Mouse (Mus musculus): Measurements from ENCODE around the gene Dusp23. TPM values are rescaled to one million over a fixed set of nuclear protein-coding genes. Genes with fewer than 3 reads are reported as not detected.

Gene Dusp23
- polyA plus RNA-seq, 1 experiment from 2014 or later, result 8.4 TPM

DNA sequence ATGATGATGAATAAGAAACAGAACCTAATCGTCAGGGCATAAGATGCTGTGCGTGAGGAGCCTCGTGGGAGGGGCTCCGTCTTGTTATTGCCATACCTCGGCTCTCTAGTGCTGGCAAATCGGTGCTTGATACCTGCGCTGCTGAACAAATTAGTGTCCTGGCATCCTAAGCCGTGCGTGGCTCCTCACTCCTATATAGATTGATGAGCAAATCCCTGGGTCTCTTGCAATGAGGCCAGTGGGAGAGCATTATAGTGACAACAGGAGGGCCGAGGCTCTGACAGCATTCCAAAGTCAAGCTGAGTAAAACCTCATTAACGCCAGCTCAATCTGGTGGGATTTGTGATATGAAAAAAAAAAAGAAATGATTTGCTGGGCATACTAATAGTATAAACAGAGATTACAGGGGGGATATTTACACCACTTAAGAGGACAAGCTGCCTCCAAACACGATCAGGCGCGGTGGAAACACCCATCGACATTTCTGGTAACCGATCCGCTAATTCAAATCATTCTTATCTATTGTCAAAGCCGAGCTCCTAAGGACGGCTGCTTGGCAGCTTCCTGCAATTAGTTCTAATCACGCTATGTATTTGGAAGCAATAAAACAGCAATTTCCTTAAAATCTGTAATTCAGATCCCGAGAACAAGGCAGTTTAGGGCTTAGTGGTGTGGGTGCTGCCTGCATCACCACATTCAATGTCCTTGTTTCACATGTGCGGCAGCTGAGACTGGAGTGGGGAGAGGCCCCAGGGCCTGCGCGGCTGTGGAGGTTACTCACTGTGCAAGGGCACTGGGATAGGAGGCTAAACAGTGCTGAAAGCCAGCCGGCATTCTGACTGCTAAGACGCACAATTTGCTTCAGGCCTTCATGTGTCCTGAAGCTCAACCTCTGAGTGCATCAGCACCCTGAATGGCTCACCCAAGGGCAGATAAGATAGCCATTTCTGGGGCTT, 46.9 kb downstream of the Dusp23 start:
- WGBS, result 21% methylated on average over 26 of the region's 26 CpGs

GRCm38 (mm10) chr1:172585026-172585425, 47.7 kb downstream of the Dusp23 start:
- WGBS, result 49% methylated on average over 4 of the region's 4 CpGs
- Histone ChIP-seq H3K4me1 (ENCODE audit: control insufficient read depth, insufficient read depth, low read depth, low read length) (peaks cover 15% of the 10 kb centered on the region), H3K9ac (ENCODE audit: low read depth, low read length) (no peak overlapping the region), H3K27me3 (replicated peaks; ENCODE audit: control insufficient read depth, insufficient read depth, low read length) (no peaks in the 10 kb centered on the region), H3K4me3 (ENCODE audit: low read length) (no peak overlapping the region), H3K4me2 (ENCODE audit: low read length) (no peak overlapping the region), H3K36me3 (ENCODE audit: control insufficient read depth, insufficient read depth, low read length) (no peaks in the 10 kb centered on the region), H3K27ac (ENCODE audit: low read depth, low read length) (no peak overlapping the region), H3K9me3 (ENCODE audit: control insufficient read depth, low read length) (no peaks in the 10 kb centered on the region)
- no peak; the same call in 1 of the 2 replicates for ATAC-seq

More for the DNA sequence above, 46.9 kb downstream of the Dusp23 start:
- peak overlapping the region; percentile 47; the same call in 1 of the 2 replicates for H3K9ac ChIP-seq (ENCODE audit: low read depth, low read length)
- no peaks in the 10 kb centered on the region for H3K27me3 ChIP-seq (replicated peaks; ENCODE audit: control insufficient read depth, insufficient read depth, low read length)
- peaks cover 15% of the 10 kb centered on the region for H3K4me1 ChIP-seq (ENCODE audit: control insufficient read depth, insufficient read depth, low read depth, low read length)
- H3K4me2 ChIP-seq (ENCODE audit: low read length), result peak overlapping the region; percentile 35
- peak; percentile 71 for ATAC-seq
- no peak overlapping the region for H3K4me3 ChIP-seq (ENCODE audit: low read length)
- H3K27ac ChIP-seq (ENCODE audit: low read depth, low read length), result peak overlapping the region; percentile 63; the same call in 1 of the 2 replicates
- no peaks in the 10 kb centered on the region for H3K9me3 ChIP-seq (ENCODE audit: control insufficient read depth, low read length)
- no peaks in the 10 kb centered on the region for H3K36me3 ChIP-seq (ENCODE audit: control insufficient read depth, insufficient read depth, low read length)

- Histone ChIP-seq H3K4me3 (ENCODE audit: low read length) (no peak overlapping the region), H3K4me2 (ENCODE audit: low read length) (no peak overlapping the region), H3K4me1 (ENCODE audit: control insufficient read depth, insufficient read depth, low read depth, low read length) (peaks cover 15% of the 10 kb centered on the region), H3K9ac (ENCODE audit: low read depth, low read length) (no peak overlapping the region), H3K27ac (ENCODE audit: low read depth, low read length) (no peak overlapping the region), H3K27me3 (replicated peaks; ENCODE audit: control insufficient read depth, insufficient read depth, low read length) (no peaks in the 10 kb centered on the region), H3K36me3 (ENCODE audit: control insufficient read depth, insufficient read depth, low read length) (no peaks in the 10 kb centered on the region), H3K9me3 (ENCODE audit: control insufficient read depth, low read length) (no peaks in the 10 kb centered on the region)
- ATAC-seq, result no peak
- 86% methylated on average over 6 of the region's 6 CpGs for WGBS
Observed at GRCm38 (mm10) chr1:172584271-172584670, 48.5 kb downstream of the Dusp23 start.

DNA sequence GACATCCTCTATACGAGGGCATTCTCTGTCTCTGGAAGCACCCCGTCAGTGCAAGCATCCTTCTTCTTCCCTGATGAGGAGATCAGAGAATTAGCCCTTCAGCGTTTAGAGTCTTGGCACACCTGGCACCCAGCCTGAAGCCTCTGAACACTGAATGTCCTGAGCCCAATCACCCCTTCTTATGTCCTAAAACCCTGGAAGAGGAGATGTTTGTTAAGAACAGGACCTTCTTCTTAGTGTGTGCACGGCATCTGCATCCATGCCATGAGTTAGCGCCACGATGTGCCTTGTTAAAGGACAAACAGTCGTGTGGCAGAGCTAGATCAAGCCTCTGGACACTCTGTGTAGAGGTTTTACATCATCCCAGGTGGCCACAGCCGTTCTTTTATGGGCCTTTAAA, 50.3 kb downstream of the Dusp23 start:
- 86% methylated on average over 8 of the region's 8 CpGs for WGBS
- Histone ChIP-seq H3K27me3 (replicated peaks; ENCODE audit: control insufficient read depth, insufficient read depth, low read length) (no peaks in the 10 kb centered on the region), H3K4me1 (ENCODE audit: control insufficient read depth, insufficient read depth, low read depth, low read length) (peaks cover 15% of the 10 kb centered on the region)

More for the DNA sequence above, 50.3 kb downstream of the Dusp23 start:
- H3K4me3 ChIP-seq (ENCODE audit: low read length), result no peak overlapping the region
- ATAC-seq, result no peak
- no peaks in the 10 kb centered on the region for H3K36me3 ChIP-seq (ENCODE audit: control insufficient read depth, insufficient read depth, low read length)
- H3K4me2 ChIP-seq (ENCODE audit: low read length), result no peak overlapping the region
- no peak overlapping the region for H3K27ac ChIP-seq (ENCODE audit: low read depth, low read length)
- H3K9ac ChIP-seq (ENCODE audit: low read depth, low read length), result no peak overlapping the region
- no peaks in the 10 kb centered on the region for H3K9me3 ChIP-seq (ENCODE audit: control insufficient read depth, low read length)

Other genes with a start within 250 kb of the Dusp23 start
- 0.11 and 0.23 TPM in 2 replicates for gene Slamf9, start 157.6 kb downstream of the Dusp23 start, polyA plus RNA-seq (2015; fragmentation: Nextera tagmentation; extraction: Ambion mirVana)
- 32.9 and 42.5 TPM in 2 replicates for gene Igsf9, start 151.2 kb downstream of the Dusp23 start, polyA plus RNA-seq (2015; fragmentation: Nextera tagmentation; extraction: Ambion mirVana)
- gene Tagln2, start 132.9 kb downstream of the Dusp23 start, polyA plus RNA-seq (2015; fragmentation: Nextera tagmentation; extraction: Ambion mirVana), result 71.7 and 84.9 TPM in 2 replicates
- 4.9 and 5.4 TPM in 2 replicates for gene Cfap45, start 112.2 kb downstream of the Dusp23 start, polyA plus RNA-seq (2015; fragmentation: Nextera tagmentation; extraction: Ambion mirVana)
- 0.84 and 1.2 TPM in 2 replicates for gene Vsig8, start 77.0 kb downstream of the Dusp23 start, polyA plus RNA-seq (2015; fragmentation: Nextera tagmentation; extraction: Ambion mirVana)
- not detected in 2 replicates for gene Slamf8, start 42.4 kb downstream of the Dusp23 start, polyA plus RNA-seq (2015; fragmentation: Nextera tagmentation; extraction: Ambion mirVana)
- 0.13 and 0.15 TPM in 2 replicates for gene Fcrl6, start 30.4 kb downstream of the Dusp23 start, polyA plus RNA-seq (2015; fragmentation: Nextera tagmentation; extraction: Ambion mirVana)
- 0.09 TPM in 1 of 2 replicates, not detected in the other for gene Crp, start 65.1 kb upstream of the Dusp23 start, polyA plus RNA-seq (2015; fragmentation: Nextera tagmentation; extraction: Ambion mirVana)

Data from hindbrain, embryonic 16.5 days (tissue).